Mouse (Mus musculus): ENCODE results near the gene Jak3. TPM values are rescaled to one million over a fixed set of nuclear protein-coding genes. Genes with fewer than 3 reads are reported as not detected.

Gene Jak3
- total and polyA plus RNA-seq, 3 experiments = 13.3 to 47.1 (median 37.8) TPM

DNA sequence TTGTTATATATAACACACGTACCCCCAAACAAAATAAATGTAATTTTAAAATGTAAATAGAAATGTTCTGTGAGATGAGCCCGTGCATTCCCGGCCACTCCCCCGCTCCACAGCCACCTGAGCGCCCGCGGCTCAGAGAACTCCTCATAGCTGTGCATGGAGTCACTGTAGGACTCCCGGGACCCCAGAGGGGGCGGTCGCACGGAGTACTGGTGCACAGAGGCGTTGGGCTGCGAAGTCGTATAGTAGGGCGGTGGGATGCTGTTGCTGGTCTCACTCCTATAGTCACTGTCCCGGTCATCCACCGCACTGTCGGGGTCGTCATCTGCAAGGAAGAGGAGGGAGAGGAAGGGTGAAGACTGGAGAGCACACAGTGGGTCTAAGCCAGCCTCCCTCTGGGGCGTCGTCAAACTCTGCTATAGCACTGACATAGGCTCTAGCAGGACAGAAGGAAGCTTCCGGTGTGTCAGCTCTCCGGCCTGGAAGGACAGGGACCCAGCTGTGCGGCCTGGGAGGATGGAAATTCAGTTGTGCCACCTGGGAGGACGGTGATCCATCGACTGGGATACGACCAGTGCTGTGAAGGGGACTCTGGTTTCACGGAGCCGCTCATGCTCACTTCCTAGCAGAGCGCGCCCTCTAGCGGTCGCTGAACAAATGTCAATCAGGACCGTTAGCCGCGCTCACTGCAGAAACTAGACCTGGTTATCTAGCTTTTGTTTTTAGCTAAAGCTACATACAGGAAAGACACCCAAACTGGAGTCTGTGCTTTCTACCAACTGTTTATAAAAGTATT lies 15.6 kb upstream of the Jak3 start:
- H3K27me3 ChIP-seq (replicated peaks) = peaks cover 6% of the 10 kb centered on the region
- no peaks in the 10 kb centered on the region for H3K79me2 ChIP-seq (replicated peaks; ENCODE audit: control insufficient read depth, extremely low read depth, insufficient read depth, poor library complexity, severe bottlenecking)
- no peak overlapping the region for H3K4me2 ChIP-seq (ENCODE audit: insufficient read depth, low read depth, poor library complexity, severe bottlenecking)
- in situ Hi-C loops (cut with MboI; ENCODE audit: low pct_ligation_motif_present, low pct_unique_long_range_greater_than_20kb, low sequenced_read_pairs) (no loop called here), dilution Hi-C loops (cut with MboI; ENCODE audit: extremely low pct_ligation_motif_present, extremely low pct_unique_long_range_greater_than_20kb, low sequenced_read_pairs) (no loop called here)
- TF ChIP-seq KAT2A (IDR thresholded peaks at IDR 0.05; ENCODE audit: insufficient replicate concordance, low read length) (no peak), RCOR1 (conservative IDR thresholded peaks at IDR 0.05; ENCODE audit: low read depth, low read length) (no peak), PAX5 (IDR thresholded peaks at IDR 0.05; ENCODE audit: low read length) (no peak), SIN3A (IDR thresholded peaks at IDR 0.05; ENCODE audit: low read length) (0 out of 2 replicates have a peak, but pooled peaks have one; percentile 47), ZC3H11A (IDR thresholded peaks at IDR 0.05; ENCODE audit: low read depth, low read length) (peak; percentile 75), MAX (IDR thresholded peaks at IDR 0.05; ENCODE audit: low read length) (0 out of 2 replicates have a peak, but pooled peaks have one; percentile 5), HCFC1 (IDR thresholded peaks at IDR 0.05; ENCODE audit: low read depth, low read length) (no peak), JUND (conservative IDR thresholded peaks at IDR 0.05; ENCODE audit: low read depth, low read length) (no peak), MAZ (IDR thresholded peaks at IDR 0.05; ENCODE audit: low read depth, low read length) (no peak), ZMIZ1 (IDR thresholded peaks at IDR 0.05; ENCODE audit: low read depth, low read length) (no peak), IRF4 (IDR thresholded peaks at IDR 0.05; ENCODE audit: low read depth, low read length) (peak; percentile 47; the same call in 1 of the 2 replicates), USF2 (conservative IDR thresholded peaks at IDR 0.05; ENCODE audit: low read depth, low read length) (no peak), ELF1 (IDR thresholded peaks at IDR 0.05; ENCODE audit: low read depth, low read length) (peak; percentile 25; the same call in 1 of the 2 replicates), BHLHE40 (IDR thresholded peaks at IDR 0.05; ENCODE audit: low read depth, low read length) (no peak), TBP (conservative IDR thresholded peaks at IDR 0.05; ENCODE audit: low read depth, low read length) (no peak), GABPA (IDR thresholded peaks at IDR 0.05; ENCODE audit: insufficient replicate concordance, low read depth, low read length) (no peak), MYC (IDR thresholded peaks at IDR 0.05; ENCODE audit: low read depth, low read length) (peak; percentile 50; the same call in 1 of the 2 replicates), MEF2A (IDR thresholded peaks at IDR 0.05; ENCODE audit: borderline replicate concordance, low read depth, low read length) (peak; percentile 45; the same call in 1 of the 2 replicates), ZKSCAN1 (IDR thresholded peaks at IDR 0.05; ENCODE audit: borderline replicate concordance, low read depth, low read length) (peak; percentile 85), CTCF (conservative IDR thresholded peaks at IDR 0.05 in 1 of 2, IDR thresholded peaks at IDR 0.05 in 1 of 2; ENCODE audit: low read depth in 2 of 2, low read length in 2 of 2) (peak; percentile 66 to 96), SMC3 (IDR thresholded peaks at IDR 0.05; ENCODE audit: low read depth, low read length) (peak; percentile 95), NELFE (IDR thresholded peaks at IDR 0.05; ENCODE audit: low read depth, low read length) (0 out of 2 replicates have a peak, but pooled peaks have one; percentile 39), RAD21 (IDR thresholded peaks at IDR 0.05; ENCODE audit: low read depth, low read length) (peak; percentile 99), POLR2AphosphoS2 (IDR thresholded peaks at IDR 0.05; ENCODE audit: low read depth, low read length) (no peak)
- DNase-seq (ENCODE audit: extremely low read depth) = peak; percentile 87
- no peak overlapping the region for H3K9ac ChIP-seq (ENCODE audit: insufficient read depth, low read depth)
- no peak overlapping the region for H3K4me3 ChIP-seq (replicated peaks in 1 of 3; ENCODE audit: low read depth in 2 of 3, low read length in 2 of 3, poor library complexity in 1 of 3)
- H3K27ac ChIP-seq (ENCODE audit: insufficient read depth, low read depth) = no peak overlapping the region
- no peaks in the 10 kb centered on the region for H3K36me3 ChIP-seq (replicated peaks in 1 of 2; ENCODE audit: control insufficient read depth in 1 of 2, insufficient read depth in 1 of 2, low read length in 1 of 2)
- peaks cover 6 to 11% of the 10 kb centered on the region in 2 experiments for H3K4me1 ChIP-seq (ENCODE audit: control insufficient read depth in 1 of 2, insufficient read depth in 2 of 2)
- no peaks in the 10 kb centered on the region for H3K9me3 ChIP-seq (replicated peaks; ENCODE audit: low read length)
